Mouse (Mus musculus) liver, adult 2 months (tissue): Measurements from ENCODE around the gene Xpnpep1. TPM values are rescaled to one million over a fixed set of nuclear protein-coding genes. Genes with fewer than 3 reads are reported as not detected.
A peak's percentile ranks its signal among the peaks of the same experiment; 100 is the strongest.

ENCODE experiments used
- DNase-seq: peaks from one replicate; pipeline ENCODE4 v3.0.0-alpha.2; 2011; ENCODE audit warnings: low read depth, low spot score; ENCODE audit errors: extremely low read depth
- H3K27ac ChIP-seq: fragments of 200-500 bp; replicated peaks from 2 replicates; pipeline ENCODE4 v1.5.1; 2012; ENCODE audit warnings: low read depth, mild to moderate bottlenecking, control low read depth, inconsistent platforms, low read length; ENCODE audit not compliant: insufficient read depth
- H3K27me3 ChIP-seq: fragments of 200-500 bp; 2 replicates; pipeline ENCODE4 v1.6.1; 2012; ENCODE audit warnings: mild to moderate bottlenecking, moderate library complexity, low read length, inconsistent platforms; ENCODE audit not compliant: control insufficient read depth, insufficient read depth
- H3K36me3 ChIP-seq: fragments of 200-500 bp; 2 replicates; pipeline ENCODE4 v1.6.1; 2012; ENCODE audit warnings: low read length, inconsistent platforms; ENCODE audit not compliant: control insufficient read depth, insufficient read depth
- H3K4me1 ChIP-seq: fragments of 200-500 bp; 2 replicates; pipeline ENCODE4 v1.6.1; 2011; ENCODE audit warnings: low read length; ENCODE audit not compliant: control insufficient read depth, insufficient read depth
- H3K4me3 ChIP-seq: fragments of 200-500 bp; 2 replicates; pipeline ENCODE4 v1.5.1; 2011; ENCODE audit warnings: low read depth, mild to moderate bottlenecking, control low read depth, low read length, moderate library complexity; ENCODE audit not compliant: insufficient read depth
- H3K79me2 ChIP-seq: fragments of 200-500 bp; 2 replicates; pipeline ENCODE4 v1.6.1; 2012; ENCODE audit warnings: inconsistent platforms, mild to moderate bottlenecking, low read length, moderate library complexity; ENCODE audit not compliant: control insufficient read depth, insufficient read depth
- H3K9ac ChIP-seq: fragments of 200-500 bp; 2 replicates; pipeline ENCODE4 v1.6.1; 2012; ENCODE audit warnings: low read depth, mild to moderate bottlenecking, control low read depth, inconsistent platforms, low read length
- CTCF ChIP-seq: fragments of 200-500 bp; IDR thresholded peaks from 2 replicates; pipeline ENCODE4 v1.5.1; 2011; ENCODE audit warnings: low read depth, low read length, control low read depth
- POLR2A ChIP-seq: fragments of 200-500 bp; IDR thresholded peaks from 2 replicates; pipeline ENCODE4 v1.6.1; 2011; ENCODE audit warnings: low read length, control low read depth; ENCODE audit not compliant: insufficient read depth; ENCODE audit errors: extremely low read depth
- WGBS: fragments of 180-500 bp; shearing (Covaris S2); methylation state at CpG from one replicate; pipeline ENCODE4 v1.1.7; 2018; 5-methylcytosine and 5-hydroxymethylcytosine counted together
- polyA plus RNA-seq: library from polyadenylated mRNA; depleted of rRNA; stranded (reverse); fragments of >200 nt; gene quantifications from 2 replicates; pipeline ENCODE4 v1.2.3, GENCODE M21; 2012; rRNA removed
- total RNA-seq: library from RNA; depleted of rRNA; stranded (reverse); fragments of >200 nt; gene quantifications from 2 replicates; pipeline ENCODE4 v1.2.3, GENCODE M21; 2014; rRNA removed

The Xpnpep1 gene
- total RNA-seq (38.3 and 38.4 TPM in 2 replicates), polyA plus RNA-seq (37.1 and 38.8 TPM in 2 replicates)

DNA sequence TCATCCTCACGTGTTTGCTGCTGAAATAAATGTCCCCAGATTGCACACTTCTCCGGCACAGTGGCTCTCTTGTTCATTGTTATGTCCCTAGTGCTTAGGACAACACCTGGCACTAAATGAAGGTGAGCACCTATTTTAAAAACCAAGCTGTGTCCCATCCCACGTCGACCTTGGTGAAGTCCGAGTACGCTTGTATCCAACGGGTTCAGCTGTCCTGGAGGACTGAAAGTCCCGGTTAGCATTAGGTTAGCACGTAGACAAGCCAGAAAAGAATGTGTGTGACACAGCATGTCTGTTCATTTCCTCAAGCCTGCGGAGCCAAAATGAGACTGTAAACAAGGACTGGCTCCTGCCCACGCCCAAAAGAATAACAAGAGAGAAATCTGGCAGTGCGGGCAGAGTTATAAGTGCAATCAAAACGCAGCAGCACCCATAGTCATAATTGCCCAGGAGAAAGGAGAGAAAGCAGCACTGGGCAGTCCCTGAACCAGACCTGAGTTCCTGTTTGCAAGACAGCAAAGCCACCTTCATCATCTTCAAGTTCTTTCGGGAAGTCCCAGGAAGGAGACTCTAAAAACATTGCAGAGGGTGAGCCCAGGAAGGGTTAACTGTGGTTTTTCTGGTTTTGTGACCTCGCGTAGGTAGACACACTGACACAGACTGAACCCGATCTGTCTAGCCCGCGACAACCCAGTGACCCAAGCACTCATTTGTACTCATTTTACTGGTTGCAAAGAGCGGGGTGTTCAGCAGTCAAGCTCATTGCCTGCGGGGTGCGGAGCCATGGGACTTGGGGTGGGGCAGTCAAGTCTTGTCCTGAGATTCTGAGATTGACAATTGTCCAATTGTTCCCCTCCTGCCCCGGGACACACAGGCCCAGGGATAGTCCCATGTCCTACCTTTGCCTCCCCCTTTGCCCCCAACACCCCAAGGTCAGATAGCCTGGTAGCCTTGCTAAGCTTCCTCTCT, at the start of gene Xpnpep1:
Gene Xpnpep1 (minus strand): TSS at position 51 of the 969 bp plus-strand sequence.
- peaks cover 7% of the 10 kb centered on the region for H3K4me1 ChIP-seq
- TF ChIP-seq CTCF, result no peak
- TF ChIP-seq POLR2A, result no peak
- peaks cover 22% of the 10 kb centered on the region; the same call in 1 of the 2 replicates for H3K79me2 ChIP-seq
- no peak within 1 kb of the TSS for H3K27ac ChIP-seq
- 84% methylated on average over 23 of the region's 23 CpGs for WGBS
- H3K9ac ChIP-seq, result peak within 1 kb of the TSS; percentile 3; the same call in 1 of the 2 replicates
- DNase-seq, result no peak
- no peak within 1 kb of the TSS for H3K4me3 ChIP-seq
- H3K36me3 ChIP-seq, result no peaks in the 10 kb centered on the region
- no peaks in the 10 kb centered on the region for H3K27me3 ChIP-seq

DNA sequence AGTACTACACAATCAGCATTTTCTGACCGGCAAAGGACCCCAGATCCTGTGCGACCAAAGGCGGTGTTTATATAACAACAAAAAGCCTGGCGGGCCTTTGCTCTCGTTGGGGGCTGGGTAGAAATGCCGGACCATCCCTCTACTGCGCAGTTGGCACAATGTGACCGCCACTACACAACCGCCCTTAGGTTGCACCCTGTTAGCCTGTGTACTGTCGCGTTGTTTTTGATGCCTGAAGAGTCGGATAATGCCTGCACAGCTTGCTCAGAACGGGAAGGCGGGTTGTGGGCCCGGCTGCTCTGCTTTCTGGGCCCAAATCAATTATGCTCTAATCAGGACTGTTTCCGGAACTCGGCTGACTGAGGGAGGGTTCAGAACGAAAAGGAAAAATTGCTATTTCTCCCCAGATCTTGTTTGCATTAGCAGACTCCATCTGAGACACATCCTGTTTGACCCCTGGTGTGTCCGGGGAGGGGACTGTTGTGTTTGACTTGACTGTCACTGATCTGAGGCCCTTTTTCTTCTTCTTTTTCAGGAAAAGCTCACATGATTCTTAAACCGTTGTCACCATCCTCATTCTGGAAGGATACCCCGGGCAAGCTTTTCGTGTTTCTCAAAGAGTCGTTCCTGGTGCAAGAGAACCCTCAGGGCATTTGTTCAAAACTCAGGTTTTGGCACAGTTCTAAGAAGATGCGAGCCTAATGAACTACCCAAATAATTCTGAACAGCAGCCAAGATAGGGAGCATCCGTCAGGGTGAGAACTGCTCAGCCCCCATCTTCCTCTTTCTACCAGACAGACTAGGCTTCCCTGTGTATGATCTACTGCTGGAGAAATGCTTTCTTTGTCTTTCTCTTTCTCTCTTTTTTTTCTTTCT, 47.5 kb upstream of the Xpnpep1 start:
- H3K9ac ChIP-seq, result 0 out of 2 replicates have a peak overlapping the region, but pooled peaks have one; percentile 21

DNA sequence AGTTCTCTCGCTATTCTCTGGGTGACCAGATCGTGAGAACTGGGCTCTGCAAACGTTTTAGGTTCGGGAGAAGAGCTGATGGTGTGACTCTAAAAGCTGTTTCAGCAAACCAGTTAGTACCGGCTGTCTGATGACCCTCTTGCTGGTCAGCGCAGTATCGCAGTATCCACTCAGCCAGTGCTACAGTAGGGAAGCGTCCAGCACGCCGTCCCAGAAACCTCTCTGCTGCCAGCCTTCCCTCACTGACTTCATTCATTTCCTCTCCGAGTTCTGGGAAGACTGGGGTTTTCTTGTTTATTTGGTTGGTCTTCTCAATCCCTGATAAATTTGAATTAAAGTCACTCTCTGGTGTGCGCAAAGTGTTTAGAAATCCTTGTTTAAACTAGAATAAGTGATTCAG, 46.8 kb upstream of the Xpnpep1 start:
- 30% methylated on average over 12 of the region's 12 CpGs for WGBS
- H3K27ac ChIP-seq, result peak overlapping the region; percentile 79
- H3K27me3 ChIP-seq, result peaks cover 10% of the 10 kb centered on the region; the same call in 1 of the 2 replicates
- H3K4me3 ChIP-seq, result no peak overlapping the region
- DNase-seq, result peak; percentile 29
- no peaks in the 10 kb centered on the region for H3K4me1 ChIP-seq
- no peak overlapping the region for H3K9ac ChIP-seq
- no peaks in the 10 kb centered on the region for H3K79me2 ChIP-seq
- H3K36me3 ChIP-seq, result no peaks in the 10 kb centered on the region
- TF ChIP-seq CTCF (no peak), POLR2A (no peak)

More for the DNA sequence above, 47.5 kb upstream of the Xpnpep1 start:
- WGBS, result 17% methylated on average over 25 of the region's 25 CpGs
- H3K27me3 ChIP-seq, result peaks cover 8% of the 10 kb centered on the region; the same call in 1 of the 2 replicates
- no peaks in the 10 kb centered on the region for H3K36me3 ChIP-seq
- H3K4me3 ChIP-seq, result no peak overlapping the region
- peak overlapping the region; percentile 79 for H3K27ac ChIP-seq
- DNase-seq, result peak; percentile 50
- no peaks in the 10 kb centered on the region for H3K4me1 ChIP-seq
- TF ChIP-seq POLR2A (no peak), CTCF (no peak)
- H3K79me2 ChIP-seq, result no peaks in the 10 kb centered on the region

DNA sequence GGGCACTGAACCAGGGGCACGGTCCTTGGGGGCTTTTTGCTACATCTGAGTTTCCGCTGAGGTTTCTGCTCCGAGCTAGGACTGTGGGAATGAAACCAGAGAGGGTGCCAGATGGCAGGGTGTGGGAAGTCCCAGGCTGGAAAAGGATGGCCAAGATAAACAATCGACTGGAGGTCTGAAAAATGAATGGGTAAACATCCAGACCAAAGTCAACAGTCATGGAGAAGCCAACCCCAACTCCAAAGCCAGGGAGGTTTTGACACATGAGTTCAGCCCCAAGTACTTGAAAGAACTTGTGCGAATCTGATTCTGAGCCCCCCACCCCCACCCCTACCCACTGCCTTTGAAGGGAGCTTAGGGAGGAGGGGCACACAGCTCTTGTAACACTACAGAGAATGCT, 44.7 kb upstream of the Xpnpep1 start:
- peak; percentile 94 for DNase-seq
- Histone ChIP-seq H3K4me3 (no peak overlapping the region), H3K36me3 (no peaks in the 10 kb centered on the region), H3K9ac (no peak overlapping the region), H3K79me2 (no peaks in the 10 kb centered on the region), H3K27me3 (peaks cover 6% of the 10 kb centered on the region; the same call in 1 of the 2 replicates), H3K4me1 (no peaks in the 10 kb centered on the region), H3K27ac (no peak overlapping the region)
- TF ChIP-seq POLR2A, result no peak
- no peak for TF ChIP-seq CTCF
- WGBS, result 19% methylated on average over 5 of the region's 5 CpGs

GRCm38 (mm10) chr19:53082862-53083261, 42.8 kb upstream of the Xpnpep1 start:
- DNase-seq, result no peak
- Histone ChIP-seq H3K27me3 (peaks cover 6% of the 10 kb centered on the region; the same call in 1 of the 2 replicates), H3K36me3 (no peaks in the 10 kb centered on the region), H3K79me2 (no peaks in the 10 kb centered on the region), H3K9ac (no peak overlapping the region), H3K4me3 (no peak overlapping the region), H3K4me1 (no peaks in the 10 kb centered on the region), H3K27ac (no peak overlapping the region)
- WGBS, result 92% methylated on average over 8 of the region's 8 CpGs
- no peak for TF ChIP-seq CTCF
- TF ChIP-seq POLR2A, result no peak
